Mouse (Mus musculus) c-Kit-positive CD71-negative TER-119-negative erythroid progenitor cells, embryonic 14.5 days (primary cell): Measurements from ENCODE around the gene Abi3.

Source experiments
- DNase-seq: peaks from one replicate; pipeline ENCODE4 v3.0.0-alpha.2; 2013; ENCODE audit warnings: low read depth

Abi3 gene

DNA sequence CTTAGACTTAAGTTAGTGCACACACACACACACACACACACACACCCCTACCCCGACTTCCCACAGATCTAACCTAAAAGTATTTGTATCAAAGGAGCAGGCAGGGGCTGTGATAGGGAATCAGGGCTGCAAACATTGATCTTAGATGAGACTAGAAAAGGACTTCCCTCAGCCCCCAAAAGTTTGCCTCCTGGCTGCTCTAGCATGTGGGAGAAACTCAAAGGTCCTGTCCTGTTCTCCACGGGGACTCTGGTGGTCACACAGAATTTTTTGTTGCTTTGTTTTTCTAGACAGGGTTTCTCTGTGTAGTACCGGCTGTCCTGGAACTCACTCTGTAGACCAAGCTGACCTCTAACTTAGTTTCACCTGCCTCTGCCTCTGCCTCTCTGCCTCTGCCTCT is 16.7 kb downstream of the Abi3 start:
- DNase-seq, result no peak

DNA sequence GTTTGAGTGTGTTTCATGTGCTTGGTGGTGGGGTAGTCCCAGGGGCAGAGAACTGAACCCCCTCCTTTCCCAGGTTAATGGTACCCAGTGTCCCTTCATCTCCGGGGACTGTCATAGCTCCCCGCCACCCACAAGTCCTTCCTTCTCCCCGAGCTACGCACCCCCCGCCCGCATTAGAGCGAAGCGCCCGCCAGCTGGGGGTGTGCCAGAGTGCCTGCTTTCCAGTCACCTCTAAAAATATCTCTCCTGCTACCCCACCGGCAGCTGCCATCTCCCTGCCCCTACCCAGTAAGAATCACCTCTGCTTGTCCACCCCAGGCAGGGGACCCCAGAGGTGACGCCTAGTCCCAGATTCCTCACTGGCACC is 17.4 kb downstream of the Abi3 start:
- DNase-seq, result no peak

DNA sequence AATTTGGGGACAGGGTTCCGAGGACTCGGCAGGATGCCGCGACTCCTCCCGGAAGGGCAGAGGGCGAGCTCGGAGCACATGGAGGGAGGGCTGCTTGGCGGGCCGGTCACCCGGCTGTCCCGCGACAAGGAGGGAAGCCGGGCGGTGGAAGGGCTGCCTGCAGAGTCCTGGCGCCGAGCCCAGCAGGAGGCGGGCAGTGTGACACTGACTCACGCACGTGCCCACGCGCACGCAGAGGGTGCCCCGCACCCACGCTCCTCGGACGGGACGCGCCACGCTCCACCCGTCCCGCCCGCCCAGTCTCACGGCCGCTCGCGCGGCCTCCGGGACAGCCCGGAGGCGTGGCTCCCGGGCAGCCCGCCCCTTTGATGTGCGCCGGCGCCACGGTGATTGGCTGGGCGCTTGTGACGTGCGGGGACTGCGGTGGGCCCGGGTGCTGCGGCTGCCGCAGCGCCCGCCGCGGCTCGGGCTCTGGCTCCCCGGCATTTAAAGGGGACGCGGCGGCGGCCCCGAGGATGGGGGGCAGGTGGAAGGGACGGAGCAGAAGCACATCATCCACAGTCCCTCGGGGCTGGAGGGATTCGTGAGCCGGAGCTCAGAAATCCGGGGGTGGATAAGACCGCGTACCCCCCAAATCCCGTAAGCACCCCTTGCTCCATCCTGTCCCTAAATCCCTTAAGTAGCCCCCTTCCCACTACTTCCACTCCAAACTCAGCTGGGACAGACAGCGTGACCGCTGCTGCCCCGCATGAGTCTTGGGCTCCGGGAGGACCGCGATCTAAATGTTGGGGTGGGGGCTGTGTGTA is 18.0 kb downstream of the Abi3 start, which contains the start of gene Phospho1:
Gene Phospho1, plus strand, starts transcription at position 429 of the 806 bp plus-strand sequence.
- DNase-seq, result peak; percentile 76

DNA sequence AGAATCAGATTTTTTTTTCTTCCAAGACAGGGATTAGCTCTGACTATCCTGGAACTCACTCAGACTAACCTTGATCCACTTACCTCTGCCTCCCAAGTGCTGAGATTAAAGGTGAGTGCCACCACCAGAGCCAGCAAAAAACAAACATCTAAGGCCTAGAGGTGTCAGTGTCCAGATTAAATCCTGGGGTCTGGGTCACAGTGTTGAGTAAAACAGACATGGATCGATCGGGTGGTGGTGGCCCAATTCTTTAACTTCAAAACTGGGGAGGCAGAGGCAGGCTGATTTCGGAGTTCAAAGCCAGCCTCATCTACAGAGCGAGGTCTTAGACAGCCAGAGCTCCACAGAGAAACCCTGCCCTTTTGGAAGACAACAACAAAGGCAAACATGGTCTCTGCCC is 19.8 kb downstream of the Abi3 start:
- DNase-seq, result no peak

DNA sequence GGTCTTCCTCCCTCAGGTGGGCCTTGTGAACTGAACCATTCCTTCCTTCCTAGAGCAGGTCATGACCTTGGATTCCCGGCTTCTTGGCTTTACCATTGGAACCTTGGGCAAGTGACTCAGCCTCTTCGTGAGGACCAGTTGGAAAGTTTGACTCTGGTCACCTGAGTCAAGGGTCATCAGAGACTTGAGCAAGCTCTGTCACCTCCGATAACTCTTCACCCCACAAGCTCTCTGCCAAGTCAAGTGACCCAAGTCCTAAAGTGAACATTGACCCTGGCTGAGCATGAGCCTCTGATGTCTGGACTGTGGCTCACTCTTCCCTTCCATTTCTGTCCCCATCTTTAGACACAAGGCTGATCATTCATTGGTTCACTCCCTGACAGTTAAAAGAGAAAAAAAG is 20.8 kb downstream of the Abi3 start:
- DNase-seq, result no peak

DNA sequence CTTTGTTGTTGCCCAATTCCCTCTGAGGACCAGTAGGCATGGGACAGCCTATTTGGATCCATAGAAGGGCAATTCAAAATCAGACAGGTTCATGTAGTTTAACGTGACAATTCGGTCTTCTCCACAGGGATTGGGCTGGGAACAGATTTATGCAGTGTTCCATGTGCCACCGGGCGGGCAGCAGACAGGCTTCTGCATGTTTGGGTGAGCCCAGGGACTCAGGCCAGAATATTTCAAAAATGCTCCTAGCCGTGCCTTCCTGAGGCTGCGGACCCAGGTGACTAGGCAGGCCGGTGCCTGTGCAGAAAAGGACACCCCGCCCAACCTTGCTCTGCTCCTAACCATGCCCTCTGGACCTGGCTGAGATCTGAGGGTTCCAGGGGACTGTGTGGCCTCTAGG is 23.1 kb downstream of the Abi3 start:
- DNase-seq, result no peak

DNA sequence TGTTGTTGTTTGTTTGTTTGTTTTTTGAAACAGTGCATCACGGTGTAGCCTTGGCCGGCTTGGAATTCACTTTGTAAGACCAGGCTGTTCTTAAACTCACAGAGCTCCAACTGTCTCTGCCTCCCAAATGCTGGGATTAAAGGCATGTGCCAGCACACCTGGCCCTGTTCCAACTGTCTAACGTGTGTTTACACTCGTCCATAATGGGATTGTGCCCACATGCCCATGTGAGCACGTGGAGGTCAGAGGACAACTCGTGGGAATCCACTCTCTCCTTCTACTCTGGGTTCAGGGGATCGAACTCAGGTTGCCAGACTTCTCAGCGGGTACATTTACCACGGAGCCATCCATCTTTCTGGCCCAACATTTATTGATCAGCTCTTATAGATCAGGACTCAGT is 26.9 kb downstream of the Abi3 start:
- DNase-seq, result no peak

DNA sequence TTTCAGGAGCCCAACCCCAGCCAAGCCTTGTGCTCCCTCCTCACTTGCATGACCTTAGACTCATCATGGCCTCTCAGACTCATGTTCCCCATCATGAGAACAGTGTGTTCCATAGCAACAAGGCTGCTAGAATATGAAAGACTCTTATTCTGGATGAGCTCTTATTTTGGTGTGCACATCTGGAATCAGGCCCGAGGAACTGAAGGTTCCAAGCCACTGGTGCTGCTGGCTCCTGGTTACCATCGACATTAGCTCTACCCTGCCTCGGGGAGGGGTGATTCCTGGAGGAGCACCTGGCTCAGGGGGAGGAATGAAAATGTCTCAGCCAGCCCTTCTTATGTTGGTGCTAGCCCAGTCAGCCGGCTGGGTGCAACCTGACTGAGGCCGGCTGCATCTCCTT is 27.4 kb downstream of the Abi3 start:
- no peak for DNase-seq

DNA sequence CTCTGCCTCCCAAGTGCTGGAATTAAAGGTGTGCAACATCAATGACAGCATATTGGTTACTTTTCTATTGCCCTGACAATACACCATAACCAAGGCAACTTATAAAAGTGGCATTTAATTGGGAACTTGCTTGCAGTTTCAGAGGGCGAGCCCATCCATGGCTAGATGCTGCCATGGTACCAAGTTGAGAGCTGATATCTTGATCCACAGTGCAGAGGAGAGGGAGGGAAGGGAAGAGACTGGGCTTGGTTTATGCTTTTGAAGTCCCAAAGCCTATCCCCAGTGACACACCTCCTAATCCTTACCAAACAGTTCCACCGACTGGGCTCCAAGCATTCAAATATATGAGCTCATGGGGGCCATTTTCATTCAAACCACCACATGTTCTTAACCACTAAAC is 28.2 kb downstream of the Abi3 start:
- DNase-seq, result no peak

DNA sequence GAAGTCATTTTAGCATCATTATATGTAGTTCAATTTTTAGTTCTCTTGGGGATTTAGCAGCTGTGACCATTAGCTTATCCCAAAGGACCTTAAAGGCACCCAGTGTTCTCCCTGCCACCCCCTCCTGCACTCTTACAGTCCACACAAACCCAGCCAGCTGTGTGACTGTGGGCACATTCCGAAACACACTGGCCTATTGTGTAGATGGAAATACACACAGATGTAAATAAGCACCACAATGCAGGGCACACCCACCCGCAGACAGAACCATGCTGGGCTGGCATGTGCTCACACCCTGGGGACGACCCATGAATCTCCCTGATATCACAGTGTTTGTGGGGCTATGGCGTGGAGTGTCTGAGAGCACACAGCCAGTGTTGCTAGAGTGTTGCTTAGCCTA is 30.1 kb downstream of the Abi3 start:
- DNase-seq, result no peak

DNA sequence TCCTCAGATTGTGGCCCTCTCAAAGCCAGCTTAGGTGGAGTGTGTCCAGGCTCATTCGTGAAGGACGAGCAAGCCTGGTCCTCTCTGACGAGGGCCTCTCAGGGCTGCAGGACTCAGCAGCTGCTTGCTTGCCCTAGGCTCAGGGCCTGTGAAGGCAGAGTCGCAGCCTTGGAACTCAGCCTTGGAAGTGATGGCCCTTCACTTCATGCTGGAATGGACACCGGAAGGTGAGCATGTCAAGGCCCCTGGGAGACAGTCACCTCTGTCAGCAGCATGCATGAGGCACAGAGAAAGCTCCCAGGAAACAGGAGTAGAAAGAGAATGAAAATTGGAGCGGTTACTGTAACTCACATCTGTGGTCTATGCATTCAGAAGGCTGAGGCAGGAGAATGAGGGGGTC is 30.5 kb downstream of the Abi3 start:
- no peak for DNase-seq

DNA sequence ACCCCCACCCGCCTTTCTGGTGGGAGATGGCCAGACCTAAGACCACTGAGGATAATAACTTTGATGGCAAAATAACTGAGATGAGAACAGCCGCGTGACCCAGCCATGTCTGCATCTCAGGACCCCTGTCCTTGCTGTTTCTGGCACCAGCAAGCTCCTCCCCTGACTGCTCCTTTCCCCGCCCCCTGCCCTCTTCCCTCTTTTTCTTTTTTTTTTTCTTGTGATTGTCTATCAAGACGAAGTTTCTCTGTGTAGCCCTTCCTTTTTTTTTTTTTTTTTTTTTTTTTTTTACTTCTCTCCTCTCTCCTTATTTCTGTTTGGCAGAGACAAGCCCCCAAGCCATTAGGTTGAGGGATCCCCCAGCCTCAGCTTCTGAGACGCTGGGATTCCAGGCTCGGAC is 31.4 kb downstream of the Abi3 start:
- no peak for DNase-seq

DNA sequence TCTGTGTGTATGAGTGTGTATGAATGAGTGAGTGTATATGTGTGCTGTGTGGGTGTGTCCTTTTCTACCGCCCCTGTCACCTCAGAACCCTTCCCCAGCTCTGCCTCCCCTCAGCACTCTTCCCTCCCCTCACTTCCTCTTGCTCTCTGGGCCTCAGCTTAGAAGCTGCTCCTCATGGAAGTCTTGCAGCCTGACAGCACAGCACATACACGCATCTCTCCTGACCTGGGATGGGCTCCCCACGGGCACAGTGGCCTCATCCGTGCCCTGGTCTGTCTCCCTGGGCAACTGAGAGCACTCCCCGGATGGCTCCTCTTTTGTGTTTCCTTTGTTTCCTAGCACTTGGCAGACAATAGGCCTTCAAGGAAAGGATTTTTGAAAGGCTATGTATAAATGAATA is 32.7 kb downstream of the Abi3 start:
- DNase-seq, result no peak

DNA sequence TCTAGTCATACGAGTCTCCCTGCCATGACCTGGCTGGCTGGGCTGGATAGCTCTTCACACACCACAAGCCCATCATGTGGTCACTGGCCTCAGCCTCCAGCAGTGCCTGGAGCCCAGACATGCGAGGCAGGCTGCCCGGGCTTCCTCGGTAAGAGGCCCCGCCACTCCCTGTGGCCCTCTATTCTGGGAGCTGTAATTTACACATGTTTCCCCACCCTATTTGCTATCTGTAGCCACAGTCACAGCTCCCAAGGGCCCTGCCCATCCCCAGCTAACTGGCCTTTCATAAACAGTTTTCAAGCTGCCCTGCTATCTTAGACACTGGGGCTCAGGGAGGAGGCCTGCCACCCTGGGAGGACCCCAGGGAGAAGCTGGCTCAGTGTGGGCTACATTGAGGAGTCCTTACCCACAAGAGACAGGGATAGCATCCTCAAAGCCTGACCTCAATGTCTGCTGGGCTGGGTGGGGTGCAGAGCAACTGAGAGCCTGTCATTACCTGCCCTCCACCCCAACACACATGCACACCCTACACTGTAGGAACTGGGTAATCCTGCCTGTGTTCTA is 33.7 kb downstream of the Abi3 start:
- DNase-seq, result no peak

DNA sequence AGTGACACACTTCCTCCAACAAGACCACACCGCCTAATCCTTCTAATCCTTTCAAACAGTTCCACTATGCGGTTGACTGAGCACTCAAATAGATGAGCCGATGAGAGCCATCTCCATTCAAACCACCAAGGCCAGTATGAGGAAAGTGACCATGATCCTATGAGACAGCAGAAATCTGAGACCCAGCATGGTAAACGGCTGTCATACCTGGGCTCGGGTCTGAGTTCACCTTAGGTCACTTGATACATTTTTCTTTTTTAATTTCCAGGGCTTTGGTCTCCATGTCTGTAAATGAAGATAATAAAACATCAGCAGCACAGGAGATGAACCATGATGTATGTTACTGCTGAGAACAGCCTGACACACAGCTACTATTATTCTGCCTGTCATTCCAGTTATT is 34.4 kb downstream of the Abi3 start:
- no peak for DNase-seq

DNA sequence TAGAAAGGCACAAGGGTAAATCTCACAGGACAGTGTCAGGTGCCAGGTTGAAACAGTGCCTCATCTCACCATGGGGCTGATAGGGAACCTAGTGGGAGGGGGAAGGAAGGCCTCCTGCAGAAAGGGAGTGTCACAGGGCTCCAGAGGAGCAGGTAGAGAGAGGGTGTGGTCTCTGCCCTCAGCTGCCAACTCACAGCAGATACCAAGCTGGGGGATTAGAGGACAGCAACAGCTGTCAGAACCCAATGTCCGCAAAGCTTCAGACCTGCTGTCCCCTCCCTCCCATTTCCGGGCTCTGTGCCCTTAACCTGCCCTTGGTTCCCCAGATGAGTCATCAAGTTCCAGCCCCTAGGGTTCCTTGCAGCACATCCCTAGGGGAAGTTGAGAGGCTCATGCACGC is 36.7 kb downstream of the Abi3 start:
- no peak for DNase-seq

DNA sequence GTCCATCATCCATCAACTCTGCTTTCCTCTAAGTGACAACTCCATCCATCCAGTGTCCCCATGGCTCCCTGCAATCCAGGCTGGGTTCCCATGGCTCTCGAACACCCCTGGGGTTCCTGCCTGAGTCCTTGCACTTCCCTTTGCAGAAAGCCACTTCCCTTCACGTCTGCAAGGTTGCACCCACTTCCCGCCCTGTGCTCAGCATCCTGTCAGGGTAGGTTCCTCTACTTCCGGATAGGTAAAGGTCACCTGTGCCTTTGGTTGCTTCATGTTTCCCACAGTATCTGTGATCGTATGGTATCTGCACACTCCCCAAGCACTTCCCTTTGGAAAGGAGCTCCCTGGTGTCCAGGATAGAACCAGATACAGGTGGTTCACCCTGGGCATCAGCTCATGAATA is 37.3 kb downstream of the Abi3 start:
- DNase-seq, result no peak

DNA sequence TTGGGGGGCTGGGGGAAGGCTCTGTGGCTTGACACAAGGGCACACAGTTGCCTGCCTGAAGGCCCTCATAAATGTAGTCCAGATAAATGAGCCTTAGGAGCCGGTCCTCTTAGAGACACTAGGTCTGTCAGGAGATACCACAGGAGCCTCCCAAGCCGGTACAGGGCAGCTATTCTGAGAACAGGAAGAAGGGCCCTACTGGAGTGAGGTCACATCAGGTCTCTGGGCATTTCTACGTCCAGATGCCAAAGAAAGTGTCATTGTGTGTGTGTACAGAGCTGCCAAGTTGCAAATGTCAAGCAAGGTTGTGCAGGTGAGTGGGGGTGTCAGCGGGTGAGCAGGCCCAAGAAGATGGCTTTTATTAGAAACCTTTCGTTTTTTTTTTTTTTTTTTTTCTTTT is 46.7 kb downstream of the Abi3 start:
- DNase-seq, result no peak

DNA sequence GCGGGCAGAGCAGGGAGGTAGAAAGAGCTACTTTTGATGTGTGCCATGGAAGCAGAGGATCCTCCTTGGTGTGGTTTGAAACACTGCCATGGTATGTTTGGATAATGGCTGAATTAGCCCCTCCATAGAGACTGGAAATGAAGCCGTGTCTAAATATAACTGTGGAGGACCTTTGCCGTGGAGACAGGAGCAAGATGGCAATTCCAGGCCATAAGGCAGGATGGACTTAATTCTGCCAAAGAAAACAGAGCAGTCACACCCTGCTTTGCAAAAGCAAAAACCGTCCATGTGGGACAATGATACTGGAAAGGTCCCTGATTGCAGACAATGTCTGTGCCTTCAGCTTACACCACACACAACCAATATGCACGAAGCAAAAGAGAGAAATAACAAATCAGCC is 48.1 kb downstream of the Abi3 start:
- DNase-seq, result no peak

DNA sequence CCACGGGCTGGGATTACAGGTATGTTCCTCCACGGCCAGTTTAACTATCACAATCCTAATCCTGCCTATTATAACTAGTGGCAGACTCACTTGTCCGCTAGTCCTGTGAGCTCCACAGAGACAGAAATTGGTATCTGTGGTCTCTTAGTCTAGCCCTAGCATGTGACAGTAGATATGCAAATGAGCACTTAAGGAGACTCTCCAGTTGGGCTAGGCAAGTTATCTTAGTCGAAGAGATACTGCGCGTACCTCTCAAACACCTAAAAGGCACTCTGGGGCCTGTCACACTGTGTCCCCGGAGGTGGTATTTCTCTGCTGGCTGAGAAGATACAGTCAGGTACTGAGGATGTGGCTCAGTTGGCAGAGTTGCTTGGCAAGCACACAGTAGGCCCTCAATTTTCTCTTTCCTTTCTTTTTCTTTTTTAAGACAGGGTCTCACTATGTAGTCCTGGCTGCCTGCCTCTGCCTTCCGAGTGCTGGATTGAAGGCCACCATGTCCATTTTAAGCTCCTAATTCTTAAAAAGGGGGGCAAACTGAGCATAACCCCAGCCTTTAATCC is 49.2 kb downstream of the Abi3 start:
- DNase-seq, result no peak

DNA sequence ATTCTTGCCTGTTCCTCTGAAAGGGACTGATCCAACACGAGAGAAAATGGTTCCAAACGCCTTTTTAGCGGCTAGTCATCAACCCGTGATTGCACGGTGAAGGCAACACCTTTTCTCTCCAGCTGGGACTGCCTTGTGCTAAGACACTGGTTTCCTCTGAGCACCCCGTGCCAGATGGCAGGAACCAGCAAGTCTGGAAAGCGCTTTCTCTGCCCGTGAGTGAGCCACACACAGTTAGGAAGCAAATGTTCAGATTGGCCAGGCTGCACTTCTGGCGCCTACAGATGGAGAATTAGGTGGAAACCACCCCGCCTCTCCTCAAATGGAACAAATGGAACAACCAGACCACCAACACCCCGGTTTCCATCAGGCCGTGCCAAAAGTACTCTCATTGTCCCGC is 50.5 kb downstream of the Abi3 start:
- no peak for DNase-seq

DNA sequence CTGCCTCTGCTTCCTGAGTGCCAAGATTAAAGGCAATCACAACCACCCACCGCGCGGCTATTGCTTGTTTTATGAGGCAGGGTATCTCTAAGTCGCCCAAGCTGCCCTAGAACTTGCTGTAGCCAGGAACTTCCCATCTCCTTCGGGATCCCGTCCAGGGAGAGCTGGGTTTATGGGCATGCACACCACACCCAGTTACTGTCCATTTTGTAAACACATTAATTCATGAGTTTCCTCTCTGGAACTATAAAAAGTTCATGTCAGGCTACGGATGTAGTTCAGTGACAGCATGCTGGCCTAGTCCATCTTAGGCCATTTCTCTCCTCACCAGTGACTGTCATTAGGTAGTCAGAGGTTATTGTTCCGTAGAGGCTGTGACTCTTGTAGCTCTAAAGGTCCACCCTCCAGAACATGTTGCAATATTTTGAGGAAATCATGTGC is 52.8 kb downstream of the Abi3 start:
- DNase-seq, result no peak

DNA sequence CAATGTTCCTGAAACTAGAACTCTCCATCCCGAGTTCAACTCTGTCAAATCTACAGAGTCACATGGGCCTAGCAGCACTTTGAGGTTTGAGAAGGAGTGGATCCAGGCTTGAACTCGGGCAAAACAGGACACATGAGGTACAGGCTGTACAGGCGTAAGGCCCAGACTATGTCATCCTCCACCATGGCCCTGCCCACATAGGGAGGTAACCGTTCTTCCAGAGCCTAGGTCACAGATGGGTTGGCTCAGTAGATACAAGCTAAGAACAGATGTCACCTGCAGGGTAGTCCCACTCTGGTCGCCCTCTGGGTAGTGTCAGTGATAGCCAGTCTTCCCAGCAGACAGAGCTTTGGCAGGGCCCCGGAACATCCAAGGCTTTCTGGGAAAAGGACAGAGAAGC is 55.8 kb downstream of the Abi3 start:
- DNase-seq, result no peak

DNA sequence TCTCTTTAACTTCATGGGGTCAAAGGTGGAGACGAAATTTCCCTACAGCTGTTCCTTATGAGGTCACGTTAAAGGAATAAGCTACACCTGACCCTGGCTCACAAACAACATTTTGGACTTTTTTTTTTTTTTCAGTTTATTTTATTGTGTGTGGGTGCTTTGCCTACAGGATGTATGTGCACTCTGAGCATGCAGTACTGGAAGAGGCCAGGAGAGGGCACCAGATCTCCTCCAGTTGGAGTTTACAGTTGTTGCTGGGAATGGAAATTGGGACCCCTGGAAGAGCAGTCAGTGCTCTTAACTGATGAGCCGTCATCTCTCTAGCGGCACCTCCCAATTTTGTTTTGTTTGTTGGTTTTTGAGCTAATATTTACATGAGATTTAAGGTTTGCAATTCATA is 56.6 kb downstream of the Abi3 start:
- DNase-seq, result no peak
